Mouse (Mus musculus) kidney, postnatal 0 days (tissue): ENCODE results near the gene S100a2. TPM values are rescaled to one million over a fixed set of nuclear protein-coding genes. Genes with fewer than 3 reads are reported as not detected.

ENCODE experiments used
- ATAC-seq: fragments of 200-750 bp; cut with Nextera tagmentation; replicated peaks from 2 replicates; pipeline ENCODE4 v1.8.0; 2017; ENCODE audit warnings: low read depth, moderate number of reproducible peaks, moderate TSS enrichment, moderate library complexity; ENCODE audit not compliant: low FRiP score
- DNase-seq: peaks from one replicate; pipeline ENCODE4 v3.0.0-alpha.2; 2016; ENCODE audit warnings: low spot score
- H3K27ac ChIP-seq: fragments of 300-500 bp; sonication (generic); 2 replicates; pipeline ENCODE4 v1.5.1; 2014; ENCODE audit warnings: mild to moderate bottlenecking
- H3K27me3 ChIP-seq: fragments of 300-500 bp; sonication (generic); 2 replicates; pipeline ENCODE4 v1.6.1; 2014; ENCODE audit warnings: low read length, mixed read lengths; ENCODE audit not compliant: insufficient read depth
- H3K36me3 ChIP-seq: fragments of 300-500 bp; sonication (generic); 2 replicates; pipeline ENCODE4 v1.6.1; 2014; ENCODE audit warnings: low read length, mixed read lengths; ENCODE audit not compliant: insufficient read depth
- H3K4me1 ChIP-seq: fragments of 300-500 bp; sonication (generic); replicated peaks from 2 replicates; pipeline ENCODE4 v1.6.1; 2014; ENCODE audit warnings: antibody characterized with exemption, low read length, mixed read lengths; ENCODE audit not compliant: insufficient read depth
- H3K4me2 ChIP-seq: fragments of 300-500 bp; sonication (generic); 2 replicates; pipeline ENCODE4 v1.6.1; 2014; ENCODE audit warnings: mild to moderate bottlenecking, low read length, moderate library complexity, mixed read lengths
- H3K4me3 ChIP-seq: fragments of 300-500 bp; sonication (generic); replicated peaks from 2 replicates; pipeline ENCODE4 v1.5.1; 2014; ENCODE audit warnings: low read depth, low read length
- H3K9ac ChIP-seq: fragments of 300-500 bp; sonication (generic); 2 replicates; pipeline ENCODE4 v1.6.1; 2014; ENCODE audit warnings: low read depth, low read length
- H3K9me3 ChIP-seq: fragments of 300-500 bp; sonication (generic); replicated peaks from 2 replicates; pipeline ENCODE4 v1.6.1; 2016; ENCODE audit warnings: low read length, inconsistent platforms, mixed read lengths
- CTCF ChIP-seq: IDR thresholded peaks from 2 replicates; pipeline ENCODE4 v1.5.1; 2016; ENCODE audit warnings: antibody characterized with exemption, low read depth, mild to moderate bottlenecking, moderate library complexity
- WGBS: fragments of 180-500 bp; shearing (Covaris S2); extraction: QIAGEN DNeasy Blood & Tissue Kit; methylation state at CpG from one replicate; pipeline ENCODE4 v1.1.7; 2014; 5-methylcytosine and 5-hydroxymethylcytosine counted together
- polyA plus RNA-seq: library from polyadenylated mRNA; unstranded; fragments of >200 nt; fragmentation: Nextera tagmentation; extraction: Ambion mirVana; gene quantifications from 2 replicates; pipeline ENCODE4 v1.2.1, GENCODE M21; 2015

Gene S100a2
- polyA plus RNA-seq, 1 experiment from 2014 or later, result not detected

GRCm38 (mm10) chr3:90611494-90611893 lies 21.4 kb downstream of the S100a2 start:
- Histone ChIP-seq H3K27me3 (no peaks in the 10 kb centered on the region), H3K9me3 (no peaks in the 10 kb centered on the region), H3K4me3 (no peak overlapping the region), H3K4me1 (peaks cover 8% of the 10 kb centered on the region), H3K4me2 (no peak overlapping the region), H3K36me3 (no peaks in the 10 kb centered on the region), H3K27ac (no peak overlapping the region), H3K9ac (no peak overlapping the region)
- DNase-seq (no peak), ATAC-seq (no peak)
- no peak for TF ChIP-seq CTCF
- 87% methylated on average over 3 of the region's 3 CpGs for WGBS

GRCm38 (mm10) chr3:90612061-90612460 lies 22.0 kb downstream of the S100a2 start:
- Histone ChIP-seq H3K4me1 (peaks cover 8% of the 10 kb centered on the region), H3K9me3 (no peaks in the 10 kb centered on the region), H3K4me2 (no peak overlapping the region), H3K9ac (no peak overlapping the region), H3K36me3 (no peaks in the 10 kb centered on the region), H3K27ac (no peak overlapping the region), H3K27me3 (no peaks in the 10 kb centered on the region), H3K4me3 (no peak overlapping the region)
- 46% methylated on average over 4 of the region's 4 CpGs for WGBS
- DNase-seq, result peak; percentile 35
- ATAC-seq, result no peak
- no peak for TF ChIP-seq CTCF

GRCm38 (mm10) chr3:90612728-90613291 lies 22.8 kb downstream of the S100a2 start, which contains the start of gene S100a6:
S100a6 (plus strand) TSS chr3:90612882.
- H3K4me1 ChIP-seq, result peaks cover 8% of the 10 kb centered on the region
- no peaks in the 10 kb centered on the region for H3K27me3 ChIP-seq
- peak within 1 kb of the TSS; percentile 72 for H3K4me2 ChIP-seq
- peak within 1 kb of the TSS; percentile 60 for H3K9ac ChIP-seq
- H3K9me3 ChIP-seq, result no peaks in the 10 kb centered on the region
- peak; percentile 86 for DNase-seq
- H3K36me3 ChIP-seq, result no peaks in the 10 kb centered on the region
- H3K4me3 ChIP-seq, result peak within 1 kb of the TSS; percentile 40
- H3K27ac ChIP-seq, result peak within 1 kb of the TSS; percentile 48; the same call in 1 of the 2 replicates
- peak; percentile 81 for ATAC-seq
- under 1% methylated on average over 23 of the region's 23 CpGs for WGBS
- peak; percentile 75 for TF ChIP-seq CTCF

GRCm38 (mm10) chr3:90613461-90614147 lies 23.6 kb downstream of the S100a2 start:
- no peak for ATAC-seq
- Histone ChIP-seq H3K9ac (peak overlapping the region; percentile 60), H3K4me2 (peak overlapping the region; percentile 72), H3K9me3 (no peaks in the 10 kb centered on the region), H3K27me3 (no peaks in the 10 kb centered on the region), H3K36me3 (no peaks in the 10 kb centered on the region), H3K27ac (peak overlapping the region; percentile 48; the same call in 1 of the 2 replicates), H3K4me3 (peak overlapping the region; percentile 40), H3K4me1 (peaks cover 8% of the 10 kb centered on the region)
- TF ChIP-seq CTCF, result no peak
- WGBS, result 49% methylated on average over 7 of the region's 7 CpGs
- DNase-seq, result no peak

- Histone ChIP-seq H3K9me3 (no peaks in the 10 kb centered on the region), H3K4me2 (peak overlapping the region; percentile 72), H3K4me3 (peak overlapping the region; percentile 40; the same call in 1 of the 2 replicates), H3K9ac (no peak overlapping the region), H3K27me3 (no peaks in the 10 kb centered on the region), H3K4me1 (peaks cover 8% of the 10 kb centered on the region), H3K27ac (0 out of 2 replicates have a peak overlapping the region, but pooled peaks have one; percentile 48), H3K36me3 (no peaks in the 10 kb centered on the region)
- DNase-seq, result no peak
- ATAC-seq, result no peak
- no peak for TF ChIP-seq CTCF
- WGBS, result 69% methylated on average over 6 of the region's 6 CpGs
These were observed 24.1 kb downstream of the S100a2 start for GRCm38 (mm10) chr3:90614148-90614530.

GRCm38 (mm10) chr3:90614611-90615251 lies 24.7 kb downstream of the S100a2 start:
- DNase-seq, result no peak
- no peaks in the 10 kb centered on the region for H3K27me3 ChIP-seq
- 74% methylated on average over 11 of the region's 11 CpGs for WGBS
- H3K9me3 ChIP-seq, result no peaks in the 10 kb centered on the region
- H3K4me2 ChIP-seq, result peak overlapping the region; percentile 72
- peaks cover 8% of the 10 kb centered on the region for H3K4me1 ChIP-seq
- H3K36me3 ChIP-seq, result no peaks in the 10 kb centered on the region
- no peak for TF ChIP-seq CTCF
- H3K9ac ChIP-seq, result 0 out of 2 replicates have a peak overlapping the region, but pooled peaks have one; percentile 13
- no peak overlapping the region for H3K27ac ChIP-seq
- ATAC-seq, result no peak
- no peak overlapping the region for H3K4me3 ChIP-seq
